Mouse (Mus musculus) spleen, adult 2 months (tissue): ENCODE measurements around the gene Slc35b1.

Experiments used
- CTCF ChIP-seq: fragments of 200-500 bp; IDR thresholded peaks from 2 replicates; pipeline ENCODE4 v1.5.1; 2011; ENCODE audit warnings: mild to moderate bottlenecking, inconsistent platforms; ENCODE audit not compliant: insufficient read depth, insufficient read length, insufficient replicate concordance; ENCODE audit errors: extremely low read depth
- POLR2A ChIP-seq: fragments of 200-500 bp; IDR thresholded peaks from 2 replicates; pipeline ENCODE4 v1.6.1; 2011; ENCODE audit warnings: low read depth, low read length, inconsistent platforms

DNA sequence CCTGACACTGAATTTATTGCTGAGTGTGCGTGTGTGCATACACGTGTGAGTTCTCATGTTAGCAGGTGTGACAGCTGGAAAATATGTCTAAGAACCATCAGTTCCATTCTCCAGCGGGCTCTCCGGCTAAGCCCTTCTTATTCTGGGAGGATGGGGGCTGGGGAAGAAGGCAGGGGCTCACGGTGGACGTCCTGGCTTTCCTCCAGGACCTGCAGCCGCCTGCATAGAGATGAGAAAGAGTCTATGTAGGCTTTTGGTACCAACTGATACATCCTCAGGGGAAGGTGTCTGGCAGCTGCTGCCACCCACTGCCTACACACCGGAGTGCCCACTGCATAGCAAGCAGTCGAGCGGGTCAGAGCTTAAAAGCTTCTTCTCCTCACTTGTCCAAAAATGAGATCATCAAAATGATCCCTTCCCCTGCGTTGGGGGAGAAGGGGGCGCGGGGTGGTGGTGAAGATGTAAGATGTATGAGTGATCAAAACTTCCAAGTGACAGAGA, 15.1 kb downstream of the Slc35b1 start:
- TF ChIP-seq POLR2A: no peak
- no peak for TF ChIP-seq CTCF
